Mouse (Mus musculus) left cerebral cortex, postnatal 4 days (tissue): ENCODE measurements around the gene Ndufa5. TPM values are rescaled to one million over a fixed set of nuclear protein-coding genes. Genes with fewer than 3 reads are reported as not detected.

Experiments used
- DNase-seq: peaks from one replicate; pipeline ENCODE4 v3.0.0-alpha.2; 2022
- intact Hi-C: fragments of 180-260 bp; cut with DNase I; formaldehyde crosslinking; loops from one replicate; pipeline ENCODE4 v1.15.1; 2025
- total RNA-seq, 2 experiments: library from RNA; stranded (reverse); gene quantifications; 2 replicates each; pipeline ENCODE4 v1.2.3; 2021

Gene Ndufa5
- 100 to 1,000 TPM; 182 to 193 TPM for total RNA-seq

DNA sequence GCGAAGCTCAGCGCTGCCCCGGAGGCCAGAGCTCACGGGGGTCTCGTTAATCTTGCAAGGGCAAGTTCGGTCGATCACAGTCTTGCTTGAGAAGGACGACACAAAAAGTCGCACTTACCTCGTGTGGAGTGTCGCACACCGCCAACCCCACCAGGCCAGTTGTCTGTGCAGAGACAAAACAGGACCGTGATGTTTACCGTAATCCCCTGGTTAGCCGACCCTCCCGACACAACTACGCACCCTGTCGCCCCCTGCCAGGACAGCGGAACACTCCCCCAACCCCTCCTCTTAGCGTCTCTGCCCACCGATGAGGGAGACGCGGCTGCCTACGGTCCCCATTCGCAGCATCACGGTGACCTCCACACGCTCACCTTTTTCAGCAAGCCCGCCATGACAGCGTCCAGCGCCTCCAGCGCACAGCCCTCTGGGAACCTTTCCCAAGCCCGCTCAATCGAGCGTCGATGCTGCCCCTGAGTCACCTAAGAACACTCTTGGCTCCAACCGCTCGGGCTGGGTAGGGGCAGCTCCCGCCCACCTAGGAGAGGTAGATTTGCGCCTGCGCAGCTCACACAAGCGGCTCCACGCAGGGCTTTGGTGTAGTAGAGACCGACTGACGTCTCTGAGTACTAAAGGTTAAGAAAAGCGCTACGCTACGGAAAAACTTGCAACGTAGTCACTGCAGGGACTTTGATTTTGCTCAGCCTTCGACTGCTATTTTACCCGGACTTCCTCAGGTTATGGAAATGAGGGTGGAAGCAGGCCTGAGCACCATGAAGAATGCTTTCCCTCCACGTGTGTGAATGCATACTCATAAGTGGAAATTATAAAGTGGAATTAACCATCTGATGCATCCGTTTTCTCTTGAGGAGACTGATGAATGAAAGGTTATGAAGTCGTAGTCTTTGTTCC, at the start of gene Ndufa5:
Ndufa5 (minus strand) TSS at position 859 of the 909 bp plus-strand sequence.
- DNase-seq, result peak; percentile 95
- intact Hi-C loops, result loop anchor here (5.0 kb wide), 1 partner anchor 100 kb away; no protein-coding TSS in a partner anchor

DNA sequence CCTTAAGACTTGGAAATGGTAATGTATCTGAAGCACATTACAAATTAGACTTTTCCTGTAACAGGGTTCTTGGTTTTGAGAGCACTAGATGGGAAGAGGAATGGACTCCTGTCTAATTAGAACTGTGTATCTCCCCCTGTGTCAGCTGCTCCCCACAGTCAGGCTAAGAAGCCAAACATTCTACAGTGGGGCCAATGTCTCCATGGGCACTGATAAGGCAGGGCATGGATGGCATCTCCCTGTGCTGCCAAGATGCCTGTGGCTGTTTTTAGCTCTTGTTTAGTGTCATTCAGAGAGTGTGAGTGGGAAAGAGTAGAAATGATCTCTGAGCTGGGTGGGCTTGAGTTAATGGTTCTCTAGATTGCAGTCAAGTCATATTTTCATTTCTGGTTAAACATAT, 45.5 kb upstream of the Ndufa5 start:
- intact Hi-C loops, result no loop called here

DNA sequence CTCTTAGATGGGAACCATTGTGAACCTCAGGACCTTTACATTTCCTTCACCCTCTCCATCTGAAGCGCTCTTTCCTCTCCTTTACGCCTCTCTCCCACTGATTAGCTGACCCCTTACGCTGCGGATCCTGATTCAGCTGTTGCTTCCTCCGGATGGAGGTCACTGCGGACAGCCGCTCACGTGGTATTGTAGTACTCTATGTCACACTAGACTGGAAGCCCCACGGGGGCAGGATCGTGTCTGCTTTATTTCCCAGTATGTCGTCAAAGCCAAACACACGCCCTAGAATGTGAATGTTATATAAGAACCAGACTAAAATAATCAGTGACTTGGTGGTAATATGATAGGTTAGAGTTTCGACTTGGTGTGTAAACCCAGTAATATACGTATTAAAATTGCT, 44.6 kb upstream of the Ndufa5 start:
- intact Hi-C loops, result no loop called here
- DNase-seq, result no peak

More for the DNA sequence above, 45.5 kb upstream of the Ndufa5 start:
- DNase-seq, result no peak

DNA sequence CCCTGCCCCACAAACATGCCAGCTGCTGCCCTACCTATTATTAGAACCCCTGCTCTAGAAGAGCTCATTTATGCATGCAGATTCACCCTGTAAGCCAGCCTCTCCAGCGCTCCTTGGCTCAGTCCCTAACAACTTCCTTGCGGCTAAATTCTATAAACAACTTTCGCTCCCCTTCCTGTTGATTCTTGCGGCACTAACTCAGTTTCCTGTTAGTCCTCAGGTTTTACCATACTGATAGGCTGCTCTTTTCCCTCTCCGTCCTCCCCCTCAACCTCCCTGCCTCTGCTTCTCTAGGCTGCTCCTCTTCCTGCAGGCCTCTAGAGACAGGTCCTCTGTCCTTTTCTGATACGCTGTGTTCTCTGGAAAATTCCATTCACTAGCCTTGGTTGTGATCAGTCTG, 43.3 kb upstream of the Ndufa5 start:
- DNase-seq, result no peak
- intact Hi-C loops, result no loop called here

DNA sequence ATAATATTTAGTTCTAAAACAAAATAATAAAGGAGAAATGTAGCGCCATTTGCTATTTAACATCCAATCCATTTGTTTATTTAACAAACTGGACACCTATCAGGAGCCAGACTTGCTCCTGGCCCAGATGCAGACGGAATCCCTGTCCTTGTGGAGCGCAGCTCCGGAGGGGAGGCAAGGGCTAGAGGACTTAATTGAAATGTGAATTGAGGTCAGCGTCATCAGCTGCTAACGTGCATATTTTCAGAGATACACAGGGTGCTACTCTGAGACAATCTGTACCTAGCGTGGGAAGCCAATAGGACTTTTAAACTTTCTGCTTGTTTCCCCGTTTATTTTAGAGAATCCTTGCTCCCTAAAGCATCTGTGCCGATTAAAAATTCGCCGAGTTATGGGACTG, 42.5 kb upstream of the Ndufa5 start:
- intact Hi-C loops, result no loop called here
- no peak for DNase-seq

DNA sequence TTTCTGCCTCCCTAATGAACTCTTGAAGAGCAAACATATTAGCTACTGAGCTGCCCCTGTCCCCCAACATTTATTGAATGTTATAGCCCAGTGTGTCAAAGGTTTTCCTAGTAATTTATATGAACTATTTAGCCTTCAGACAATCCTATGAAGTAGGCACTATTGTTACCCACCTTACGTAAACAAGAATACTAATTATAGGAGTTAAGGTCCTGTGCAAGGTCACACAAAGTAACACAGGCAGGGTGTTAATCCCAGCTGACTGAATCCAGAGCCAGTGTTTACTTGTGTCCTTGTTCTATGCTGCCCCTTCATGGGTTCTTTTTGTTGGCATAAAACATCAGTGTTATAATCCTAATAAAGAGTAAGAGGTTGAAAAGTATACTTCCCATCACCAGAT, 41.9 kb upstream of the Ndufa5 start:
- intact Hi-C loops, result no loop called here
- DNase-seq, result no peak

DNA sequence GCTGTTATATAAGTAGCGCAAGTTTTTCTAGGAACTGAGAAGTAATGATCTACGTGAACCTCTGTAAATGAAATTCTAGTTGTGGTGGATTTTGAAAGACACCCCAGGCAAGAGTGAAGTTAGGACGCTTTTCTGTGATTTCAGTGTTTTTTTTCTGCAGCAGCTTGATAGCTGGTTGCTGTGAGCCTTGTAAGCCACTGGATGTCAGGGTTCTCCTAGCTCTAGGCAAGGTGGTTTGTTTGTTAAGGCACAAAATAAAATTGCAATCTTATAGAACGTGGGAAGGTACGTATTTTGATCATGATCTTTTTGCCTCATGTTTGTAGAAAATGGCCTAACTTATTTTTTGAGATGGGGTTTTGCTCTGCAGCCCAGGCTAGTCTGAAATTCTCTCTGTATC, 41.1 kb upstream of the Ndufa5 start:
- intact Hi-C loops, result no loop called here
- no peak for DNase-seq

DNA sequence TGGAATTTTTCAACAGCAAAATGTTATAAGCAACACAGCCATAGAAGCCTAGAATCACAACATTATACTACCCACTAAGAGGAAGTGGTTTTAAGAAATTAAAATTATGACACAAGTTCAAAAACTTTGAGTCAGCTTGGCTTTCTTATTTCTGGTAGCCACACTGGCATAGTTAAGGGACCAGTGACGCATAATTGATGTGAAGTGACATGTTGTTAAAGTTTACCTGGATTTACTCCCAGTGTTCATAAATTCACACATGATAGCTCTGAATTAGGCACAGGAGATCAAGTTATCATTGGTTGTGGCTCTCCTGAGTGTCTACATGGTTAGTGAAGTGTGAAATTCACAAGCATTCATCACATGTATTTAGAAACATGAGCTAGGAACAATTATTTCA, 37.1 kb upstream of the Ndufa5 start:
- no peak for DNase-seq
- intact Hi-C loops, result no loop called here

DNA sequence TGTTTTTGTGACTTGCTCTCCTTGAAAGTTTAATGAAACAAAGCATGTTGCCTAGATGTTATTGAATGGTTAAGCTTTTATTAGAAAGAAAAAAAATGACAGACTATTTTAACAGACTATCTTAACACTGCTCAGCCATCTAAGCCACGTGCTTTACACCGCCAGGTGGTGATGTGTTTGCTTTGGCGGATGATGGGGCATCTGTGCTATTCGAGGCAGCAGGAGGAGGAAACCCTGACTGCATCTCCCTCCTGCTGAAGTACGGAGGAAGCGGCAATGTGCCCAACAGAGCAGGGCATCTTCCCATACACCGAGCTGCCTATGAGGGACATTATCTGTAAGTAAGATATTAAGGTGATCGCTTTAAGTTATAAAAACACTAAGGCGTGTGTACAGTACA, 36.3 kb upstream of the Ndufa5 start:
- peak; percentile 30 for DNase-seq
- intact Hi-C loops, result no loop called here

DNA sequence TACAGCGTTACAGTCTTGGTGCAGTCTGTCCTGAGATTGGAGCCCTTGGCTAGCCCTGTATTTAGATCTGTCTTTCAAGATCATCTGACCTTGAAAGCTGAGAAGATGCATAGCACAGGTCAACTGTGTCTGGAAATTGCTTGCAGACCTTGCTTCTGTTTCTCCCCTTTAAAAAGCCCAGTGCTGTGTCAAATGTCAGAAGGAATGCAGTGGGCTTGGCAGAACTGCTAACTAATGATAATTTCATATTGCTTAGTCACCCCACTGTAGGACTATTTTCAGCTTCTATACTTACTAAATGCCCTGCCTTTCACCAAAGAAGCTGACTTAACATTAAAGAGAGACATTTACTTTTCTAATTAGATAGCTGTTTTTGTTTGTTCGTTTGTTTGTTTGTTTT, 27.7 kb upstream of the Ndufa5 start:
- no peak for DNase-seq
- intact Hi-C loops, result no loop called here

DNA sequence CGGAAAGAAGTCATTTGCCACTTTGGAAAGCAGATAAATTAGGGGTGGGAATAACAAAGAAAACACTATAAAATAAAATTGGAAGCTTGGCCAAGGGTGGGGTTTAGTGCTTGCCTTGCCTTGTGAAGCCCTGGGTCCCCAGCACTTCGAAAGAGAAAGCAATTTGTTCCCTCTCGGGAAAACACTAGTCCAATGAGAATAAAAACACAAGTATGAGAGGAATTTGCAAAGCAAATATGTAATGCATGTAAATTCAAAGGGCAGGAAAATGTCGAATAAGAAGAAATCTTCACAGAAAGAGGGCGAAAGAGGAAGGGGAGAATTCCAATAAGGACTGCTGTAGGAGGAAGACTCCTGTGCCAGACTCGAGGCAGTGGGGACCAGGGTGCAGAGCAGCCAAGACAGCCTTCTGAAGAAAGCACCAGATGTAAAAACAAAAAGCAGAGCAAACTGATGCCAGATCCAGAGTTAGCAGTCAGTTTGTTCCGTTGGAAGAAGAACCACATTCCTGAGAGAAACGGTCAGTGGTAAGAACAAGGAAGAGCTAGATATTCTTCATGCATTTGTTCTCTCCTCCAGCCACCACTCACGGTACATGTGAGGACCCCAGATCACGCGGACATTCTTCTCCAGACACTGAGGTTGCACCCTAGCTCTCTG, 26.7 kb upstream of the Ndufa5 start:
- intact Hi-C loops, result no loop called here
- DNase-seq, result no peak

DNA sequence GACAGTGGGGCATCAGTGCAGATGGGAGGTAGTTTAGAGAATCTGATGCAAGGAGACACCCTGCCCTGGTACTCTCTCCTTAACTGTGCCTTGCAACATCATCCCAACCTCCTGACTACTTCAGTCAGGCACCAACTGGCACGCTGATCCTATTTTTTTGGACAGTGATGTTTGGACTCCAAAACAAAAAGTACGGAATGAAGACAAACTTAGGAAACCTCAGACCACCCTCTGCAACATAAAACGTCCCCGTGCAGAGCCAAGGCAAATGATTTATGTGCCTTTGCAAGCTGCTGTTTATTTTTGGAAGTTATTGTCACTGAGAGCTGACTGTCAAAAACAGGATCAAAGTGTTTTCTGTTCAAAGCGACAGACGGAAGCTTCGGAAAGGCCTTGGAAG, 24.2 kb upstream of the Ndufa5 start:
- no peak for DNase-seq

DNA sequence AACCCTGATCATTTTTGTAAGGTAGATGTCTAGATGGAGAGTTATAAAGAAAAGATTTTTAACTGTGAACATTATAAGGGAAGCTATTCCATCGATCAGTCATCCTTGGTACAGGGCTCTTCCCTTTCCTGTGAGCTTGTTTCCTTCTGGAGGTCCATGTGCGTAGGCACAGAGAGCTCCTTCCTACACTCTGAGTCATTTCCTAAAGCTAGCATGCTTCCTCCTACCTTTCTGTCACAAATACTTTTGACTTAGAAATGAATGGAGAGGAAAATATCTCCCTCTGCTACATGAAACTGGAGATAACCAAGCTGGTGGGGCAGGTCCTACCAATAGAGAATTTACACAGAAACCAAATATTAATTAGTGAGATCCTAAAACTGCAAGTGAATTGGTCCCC, 22.0 kb upstream of the Ndufa5 start:
- DNase-seq, result no peak
- intact Hi-C loops, result no loop called here

More for the DNA sequence above, 24.2 kb upstream of the Ndufa5 start:
- intact Hi-C loops, result no loop called here

DNA sequence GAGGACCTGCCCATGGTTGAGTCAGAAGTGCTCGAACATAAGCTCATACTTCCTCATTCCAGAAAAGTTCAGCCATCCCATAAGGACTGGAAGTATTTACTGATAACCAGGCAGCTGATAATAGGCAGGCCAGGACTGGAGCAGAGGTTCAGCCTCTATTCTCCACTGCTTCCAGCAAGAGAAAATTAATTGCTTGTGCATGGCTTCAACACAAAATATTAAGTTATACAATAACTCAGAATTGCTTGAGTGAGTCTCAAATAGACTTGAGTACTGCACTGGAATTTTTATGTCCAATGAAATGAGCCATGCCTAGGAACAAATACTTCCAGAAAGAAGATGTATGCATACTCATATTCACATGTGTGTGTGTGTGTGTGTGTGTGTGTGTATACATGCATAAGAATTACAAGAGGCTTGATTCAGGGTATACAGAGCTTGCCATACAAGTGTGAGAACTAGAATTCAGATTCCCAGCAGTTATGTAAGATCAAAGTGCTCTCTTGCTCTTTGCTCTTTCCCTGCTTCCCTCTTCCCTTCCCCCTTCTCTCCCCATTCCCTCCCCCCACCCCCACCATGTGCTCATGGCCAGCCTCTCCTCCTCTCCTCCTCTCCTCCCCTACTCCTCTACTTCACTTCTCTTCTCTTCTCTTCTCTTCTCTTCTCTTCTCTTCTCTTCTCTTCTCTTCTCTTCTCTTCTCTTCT, 19.1 kb upstream of the Ndufa5 start:
- intact Hi-C loops, result no loop called here
- DNase-seq, result no peak

DNA sequence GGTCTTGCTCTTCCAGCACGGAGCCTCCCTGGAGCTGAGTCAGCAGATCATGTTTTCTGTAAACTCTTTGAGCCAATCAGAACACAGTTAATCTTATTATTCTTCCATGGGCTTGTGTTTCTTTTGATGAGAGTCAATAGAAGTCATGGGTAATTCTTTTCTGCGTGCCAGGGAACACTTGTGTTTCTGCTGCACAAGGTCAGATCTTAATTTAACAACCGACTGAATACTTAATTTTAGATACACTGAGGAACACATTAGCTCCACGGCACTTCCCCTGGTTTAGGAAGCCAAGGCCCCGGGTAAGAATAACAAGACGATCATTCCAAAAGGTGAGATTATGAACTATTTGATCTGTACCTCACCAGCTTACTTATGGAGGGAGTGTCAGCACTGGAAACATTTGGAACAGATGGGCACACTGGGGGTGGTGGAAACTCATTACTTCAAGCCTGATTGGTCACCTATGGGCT, 15.3 kb upstream of the Ndufa5 start:
- intact Hi-C loops, result no loop called here
- no peak for DNase-seq

DNA sequence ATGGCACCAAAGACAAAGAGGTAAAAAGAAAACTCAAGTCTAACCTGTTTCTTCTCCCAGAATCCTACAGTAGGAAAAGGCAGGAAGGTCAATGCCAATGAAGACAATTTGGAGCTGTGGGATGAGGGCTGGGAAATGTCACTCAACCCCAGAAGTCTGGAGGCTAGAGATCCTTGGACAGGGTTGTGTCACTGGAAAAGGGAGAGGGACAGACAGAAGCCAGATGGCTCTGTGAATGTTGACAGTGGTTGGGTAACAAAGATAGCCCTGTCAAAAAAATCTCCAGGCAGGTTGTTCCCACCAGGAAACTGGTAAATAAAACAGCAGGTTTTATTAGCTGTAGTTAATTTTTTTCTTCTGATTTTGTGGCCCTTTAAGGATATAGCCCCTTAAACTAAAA, 14.6 kb upstream of the Ndufa5 start:
- intact Hi-C loops, result no loop called here

DNA sequence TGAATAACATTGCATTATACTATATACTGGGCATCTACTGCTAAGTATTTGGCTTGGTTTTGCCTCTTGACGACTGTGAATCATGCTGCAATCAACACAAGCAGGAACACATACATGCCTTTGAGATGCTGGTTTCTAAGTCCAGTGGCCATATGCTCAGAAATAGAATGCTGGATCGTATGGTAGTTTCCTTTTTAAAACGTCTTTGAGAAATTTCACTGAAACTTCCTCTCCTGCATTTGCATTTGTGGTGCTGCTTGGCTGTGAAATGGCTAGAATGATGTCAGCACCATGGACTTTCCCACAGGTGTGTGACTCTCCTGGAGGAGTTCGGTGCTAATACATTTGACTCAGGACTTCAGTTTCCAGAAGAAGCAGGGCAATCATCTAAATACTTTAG, 12.3 kb upstream of the Ndufa5 start:
- no peak for DNase-seq
- intact Hi-C loops, result no loop called here

More for the DNA sequence above, 14.6 kb upstream of the Ndufa5 start:
- DNase-seq, result no peak

DNA sequence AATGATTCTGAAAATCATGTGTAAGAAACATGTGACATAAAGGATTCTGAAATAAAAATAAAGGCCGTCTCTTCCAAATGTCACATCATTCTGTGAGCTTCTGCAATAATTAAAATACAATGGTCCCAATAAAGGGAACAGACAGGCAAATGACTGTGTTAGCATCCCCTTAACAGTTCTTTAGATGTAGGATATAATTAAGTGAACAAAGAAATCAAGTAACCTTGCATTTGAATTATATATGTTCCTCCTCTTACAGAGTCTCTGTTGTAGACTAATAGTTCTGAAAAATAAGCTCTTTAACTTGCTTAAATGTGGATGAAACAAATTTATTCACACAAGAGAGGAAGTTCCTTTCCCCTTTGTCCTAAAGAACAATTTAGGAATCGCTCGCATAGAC, 10.6 kb upstream of the Ndufa5 start:
- intact Hi-C loops, result no loop called here
- no peak for DNase-seq

DNA sequence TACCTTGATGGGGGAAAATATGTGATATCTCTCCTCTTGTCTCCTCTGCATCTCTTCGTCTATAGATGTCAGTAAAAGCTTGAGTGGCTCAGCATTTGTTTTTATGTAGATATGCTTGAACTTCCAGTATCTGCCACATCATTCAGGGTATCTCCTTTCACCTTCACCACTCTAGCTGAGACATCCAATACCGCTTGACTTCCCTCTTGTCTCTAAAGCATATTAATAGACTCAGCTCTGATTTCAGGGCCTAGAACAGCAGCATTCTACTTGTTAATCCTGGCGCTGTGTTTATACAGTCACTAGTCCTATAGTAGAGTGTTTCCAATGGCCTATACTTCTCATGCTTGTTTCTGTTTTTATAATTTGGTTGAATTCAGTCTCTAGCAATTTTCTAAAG, 5.0 kb upstream of the Ndufa5 start:
- intact Hi-C loops, result loop anchor here (5.0 kb wide), 1 partner anchor 84 kb away; no protein-coding TSS in a partner anchor

DNA sequence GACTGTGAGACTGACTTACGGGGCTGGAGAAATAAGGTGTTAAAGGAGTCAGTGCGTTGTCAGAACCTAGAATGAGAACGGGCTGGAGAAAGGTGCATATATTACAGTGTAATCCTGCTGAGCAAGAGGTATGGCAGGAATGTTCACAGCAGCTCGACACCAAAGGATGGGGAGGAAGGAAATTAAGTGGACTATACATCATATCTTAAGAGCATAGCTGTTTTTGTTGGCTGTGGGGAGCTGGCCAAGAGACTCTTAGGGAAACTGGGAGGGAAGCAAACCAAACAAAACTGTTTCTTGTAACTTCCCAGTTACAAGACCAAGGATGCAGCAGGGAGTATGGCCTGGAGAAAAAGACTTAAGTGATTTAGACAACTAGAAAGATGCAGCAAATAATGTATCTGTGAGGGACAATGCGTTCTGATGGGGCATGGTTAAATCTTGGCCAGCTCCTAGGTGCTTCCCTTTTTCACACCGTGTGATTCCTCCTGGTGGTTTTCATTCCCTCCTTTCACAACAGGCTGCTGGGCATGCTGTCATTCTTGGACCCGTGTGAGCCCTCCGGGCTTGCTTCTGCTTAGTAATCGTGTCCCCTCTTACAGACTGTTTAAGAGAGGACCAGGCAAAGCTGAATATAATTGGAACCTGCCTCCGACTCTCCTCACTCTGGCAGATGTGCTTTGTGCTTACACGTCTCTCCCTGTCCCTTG, 3.1 kb upstream of the Ndufa5 start:
- DNase-seq, result peak; percentile 10
- intact Hi-C loops, result loop anchor here (5.0 kb wide), 1 partner anchor 86 kb away; no protein-coding TSS in a partner anchor

More for the DNA sequence above, 5.0 kb upstream of the Ndufa5 start:
- DNase-seq, result no peak
